Mouse (Mus musculus) embryonic stem cell, embryonic (primary cell): ENCODE data around the gene Ipo11.

Experiments
- CTCF ChIA-PET, 4 experiments: fragments of 300-600 bp in 2 of 4; fragments of 350-600 bp in 2 of 4; sonication (Branson Sonifier 250); formaldehyde crosslinking; loops; one replicate each; lab custom pipeline; 2022; ENCODE audit warnings: inconsistent platforms in 2 of 4; lab: Charles Lee
- POLR2A ChIA-PET, 4 experiments: fragments of 300-600 bp in 2 of 4; fragments of 350-600 bp in 2 of 4; sonication (Branson Sonifier 250); formaldehyde crosslinking; loops; one replicate each; lab custom pipeline; 2022; ENCODE audit warnings: antibody characterized with exemption in 4 of 4, inconsistent platforms in 1 of 4; lab: Charles Lee

Ipo11 gene

GRCm38 (mm10) chr13:106807303-106807702 lies 129.5 kb downstream of the Ipo11 start:
- POLR2A ChIA-PET: no interaction called here
- CTCF ChIA-PET: interaction anchor here in 1 of 4 experiments (0.5 kb wide), 1 partner anchor 1925 kb away, joined by 5 read pairs; no protein-coding TSS in a partner anchor

GRCm38 (mm10) chr13:106805146-106805545 lies 131.6 kb downstream of the Ipo11 start:
- ChIA-PET POLR2A (interaction anchor here in 1 of 4 experiments (1.0 kb wide), 1 partner anchor 8 kb away, joined by 3 read pairs; no protein-coding TSS in a partner anchor), CTCF (no interaction called here)

GRCm38 (mm10) chr13:106798026-106798425 lies 138.7 kb downstream of the Ipo11 start:
- ChIA-PET POLR2A (interaction anchor here in 2 of 4 experiments (0.9 to 1.4 kb wide), 2 partner anchors 32 to 109 kb away, joined by 3 read pairs; no protein-coding TSS in a partner anchor), CTCF (no interaction called here)

GRCm38 (mm10) chr13:106788817-106789216 lies 147.9 kb downstream of the Ipo11 start:
- POLR2A ChIA-PET: interaction anchor here in 1 of 4 experiments (0.7 kb wide), 1 partner anchor 13 kb away, joined by 3 read pairs; no protein-coding TSS in a partner anchor
- CTCF ChIA-PET: no interaction called here

GRCm38 (mm10) chr13:106768807-106769206 lies 168.0 kb downstream of the Ipo11 start:
- POLR2A ChIA-PET: no interaction called here
- CTCF ChIA-PET: no interaction called here

- ChIA-PET CTCF (no interaction called here), POLR2A (interaction anchor here in 1 of 4 experiments (1.5 kb wide), 1 partner anchor 9 kb away, joined by 3 read pairs; no protein-coding TSS in a partner anchor)
Measured at GRCm38 (mm10) chr13:106762611-106763010, 174.1 kb downstream of the Ipo11 start.

GRCm38 (mm10) chr13:106761661-106762060 lies 175.1 kb downstream of the Ipo11 start:
- ChIA-PET POLR2A (interaction anchor here in 1 of 4 experiments (1.5 kb wide), 1 partner anchor 8 kb away, joined by 3 read pairs; no protein-coding TSS in a partner anchor), CTCF (no interaction called here)

- ChIA-PET POLR2A (interaction anchor here in 1 of 4 experiments (0.9 kb wide), 1 partner anchor 13 kb away, joined by 3 read pairs; no protein-coding TSS in a partner anchor), CTCF (no interaction called here)
Measured at GRCm38 (mm10) chr13:106760232-106760875, 176.4 kb downstream of the Ipo11 start.

GRCm38 (mm10) chr13:106755892-106756291 lies 180.9 kb downstream of the Ipo11 start:
- ChIA-PET CTCF (no interaction called here), POLR2A (no interaction called here)

- ChIA-PET POLR2A (no interaction called here), CTCF (no interaction called here)
Measured at GRCm38 (mm10) chr13:106754216-106754615, 182.5 kb downstream of the Ipo11 start.

- ChIA-PET POLR2A (no interaction called here), CTCF (no interaction called here)
Measured at GRCm38 (mm10) chr13:106751951-106752350, 184.8 kb downstream of the Ipo11 start.

- CTCF ChIA-PET: no interaction called here
- POLR2A ChIA-PET: interaction anchor here in 1 of 4 experiments (1.0 kb wide), 1 partner anchor 14 kb away, joined by 3 read pairs; no protein-coding TSS in a partner anchor
Measured at GRCm38 (mm10) chr13:106746823-106747222, 189.9 kb downstream of the Ipo11 start.

GRCm38 (mm10) chr13:106745201-106745600 lies 191.6 kb downstream of the Ipo11 start:
- POLR2A ChIA-PET: no interaction called here
- CTCF ChIA-PET: no interaction called here
